Mouse (Mus musculus): ENCODE measurements around the gene Luc7l3. TPM values are rescaled to one million over a fixed set of nuclear protein-coding genes. Genes with fewer than 3 reads are reported as not detected.

The Luc7l3 gene
- polyA plus RNA-seq, 1 experiment from 2014 or later, result 123 TPM

- no peaks in the 10 kb centered on the region for H3K9me3 ChIP-seq (ENCODE audit: control insufficient read depth, low read length)
- ATAC-seq (ENCODE audit: insufficient number of reproducible peaks, low FRiP score, low TSS enrichment, low read depth) (no peak), DNase-seq (ENCODE audit: low spot score) (no peak)
- no peak overlapping the region for H3K4me3 ChIP-seq (ENCODE audit: low read depth, low read length)
- no peaks in the 10 kb centered on the region for H3K27me3 ChIP-seq (ENCODE audit: control insufficient read depth, insufficient read depth, low read length)
- no peak overlapping the region for H3K9ac ChIP-seq (ENCODE audit: low read length)
- no peak overlapping the region for H3K27ac ChIP-seq (replicated peaks; ENCODE audit: low read depth, low read length)
- 90% methylated on average over 6 of the region's 6 CpGs for WGBS
- no peaks in the 10 kb centered on the region; the same call in 1 of the 2 replicates for H3K4me1 ChIP-seq (ENCODE audit: control insufficient read depth, insufficient read depth, low read length)
- H3K36me3 ChIP-seq (ENCODE audit: control insufficient read depth, insufficient read depth, low read length), result peaks cover 6% of the 10 kb centered on the region
- H3K4me2 ChIP-seq (ENCODE audit: low read depth, severe bottlenecking), result no peak overlapping the region
Measured at GRCm38 (mm10) chr11:94332726-94333125, 10.9 kb upstream of the Luc7l3 start.

GRCm38 (mm10) chr11:94330211-94330610, 8.4 kb upstream of the Luc7l3 start:
- Histone ChIP-seq H3K36me3 (ENCODE audit: control insufficient read depth, insufficient read depth, low read length) (peaks cover 4% of the 10 kb centered on the region), H3K27ac (replicated peaks; ENCODE audit: low read depth, low read length) (no peak overlapping the region), H3K4me2 (ENCODE audit: low read depth, severe bottlenecking) (no peak overlapping the region), H3K9ac (ENCODE audit: low read length) (no peak overlapping the region), H3K4me1 (ENCODE audit: control insufficient read depth, insufficient read depth, low read length) (peaks cover 4% of the 10 kb centered on the region; the same call in 1 of the 2 replicates), H3K27me3 (ENCODE audit: control insufficient read depth, insufficient read depth, low read length) (no peaks in the 10 kb centered on the region), H3K4me3 (ENCODE audit: low read depth, low read length) (no peak overlapping the region), H3K9me3 (ENCODE audit: control insufficient read depth, low read length) (no peaks in the 10 kb centered on the region)
- ATAC-seq (ENCODE audit: insufficient number of reproducible peaks, low FRiP score, low TSS enrichment, low read depth) (no peak), DNase-seq (ENCODE audit: low spot score) (no peak)
- 93% methylated on average over 3 of the region's 3 CpGs for WGBS

GRCm38 (mm10) chr11:94329270-94329891, 7.6 kb upstream of the Luc7l3 start:
- Histone ChIP-seq H3K4me1 (ENCODE audit: control insufficient read depth, insufficient read depth, low read length) (peaks cover 4% of the 10 kb centered on the region; the same call in 1 of the 2 replicates), H3K4me2 (ENCODE audit: low read depth, severe bottlenecking) (no peak overlapping the region), H3K36me3 (ENCODE audit: control insufficient read depth, insufficient read depth, low read length) (peaks cover under 1% of the 10 kb centered on the region), H3K9me3 (ENCODE audit: control insufficient read depth, low read length) (no peaks in the 10 kb centered on the region), H3K27me3 (ENCODE audit: control insufficient read depth, insufficient read depth, low read length) (no peaks in the 10 kb centered on the region), H3K27ac (replicated peaks; ENCODE audit: low read depth, low read length) (no peak overlapping the region), H3K4me3 (ENCODE audit: low read depth, low read length) (no peak overlapping the region), H3K9ac (ENCODE audit: low read length) (no peak overlapping the region)
- ATAC-seq (ENCODE audit: insufficient number of reproducible peaks, low FRiP score, low TSS enrichment, low read depth), result no peak
- peak; percentile 67 for DNase-seq (ENCODE audit: low spot score)
- 67% methylated on average over 4 of the region's 4 CpGs for WGBS

- no peaks in the 10 kb centered on the region; the same call in 1 of the 2 replicates for H3K36me3 ChIP-seq (ENCODE audit: control insufficient read depth, insufficient read depth, low read length)
- peak overlapping the region; percentile 58 for H3K4me2 ChIP-seq (ENCODE audit: low read depth, severe bottlenecking)
- H3K4me1 ChIP-seq (ENCODE audit: control insufficient read depth, insufficient read depth, low read length), result peaks cover 4% of the 10 kb centered on the region; the same call in 1 of the 2 replicates
- ATAC-seq (ENCODE audit: insufficient number of reproducible peaks, low FRiP score, low TSS enrichment, low read depth), result no peak
- peak overlapping the region; percentile 97 for H3K27ac ChIP-seq (replicated peaks; ENCODE audit: low read depth, low read length)
- no peak for DNase-seq (ENCODE audit: low spot score)
- WGBS, result under 1% methylated on average over 10 of the region's 10 CpGs
- H3K27me3 ChIP-seq (ENCODE audit: control insufficient read depth, insufficient read depth, low read length), result no peaks in the 10 kb centered on the region
- H3K9ac ChIP-seq (ENCODE audit: low read length), result peak overlapping the region; percentile 96
- H3K9me3 ChIP-seq (ENCODE audit: control insufficient read depth, low read length), result no peaks in the 10 kb centered on the region
- H3K4me3 ChIP-seq (ENCODE audit: low read depth, low read length), result peak overlapping the region; percentile 64
Measured at GRCm38 (mm10) chr11:94328644-94329025, 6.8 kb upstream of the Luc7l3 start.

- peak within 1 kb of the TSS; percentile 97 for H3K27ac ChIP-seq (replicated peaks; ENCODE audit: low read depth, low read length)
- H3K9me3 ChIP-seq (ENCODE audit: control insufficient read depth, low read length), result no peaks in the 10 kb centered on the region
- H3K4me2 ChIP-seq (ENCODE audit: low read depth, severe bottlenecking), result peak within 1 kb of the TSS; percentile 58
- H3K27me3 ChIP-seq (ENCODE audit: control insufficient read depth, insufficient read depth, low read length), result no peaks in the 10 kb centered on the region
- ATAC-seq (ENCODE audit: insufficient number of reproducible peaks, low FRiP score, low TSS enrichment, low read depth), result peak; percentile 87
- H3K4me1 ChIP-seq (ENCODE audit: control insufficient read depth, insufficient read depth, low read length), result peaks cover 4% of the 10 kb centered on the region; the same call in 1 of the 2 replicates
- peak within 1 kb of the TSS; percentile 96 for H3K9ac ChIP-seq (ENCODE audit: low read length)
- DNase-seq (ENCODE audit: low spot score), result peak; percentile 94
- H3K36me3 ChIP-seq (ENCODE audit: control insufficient read depth, insufficient read depth, low read length), result no peaks in the 10 kb centered on the region; the same call in 1 of the 2 replicates
- WGBS, result under 1% methylated on average over 76 of the region's 78 CpGs
- H3K4me3 ChIP-seq (ENCODE audit: low read depth, low read length), result peak within 1 kb of the TSS; percentile 64
Measured at GRCm38 (mm10) chr11:94327693-94328643, 6.2 kb upstream of the Luc7l3 start, which contains the start of gene Ankrd40. Gene Ankrd40, plus strand, starts transcription at chr11:94328001.

- Histone ChIP-seq H3K27me3 (ENCODE audit: control insufficient read depth, insufficient read depth, low read length) (no peaks in the 10 kb centered on the region), H3K36me3 (ENCODE audit: control insufficient read depth, insufficient read depth, low read length) (no peaks in the 10 kb centered on the region; the same call in 1 of the 2 replicates), H3K4me3 (ENCODE audit: low read depth, low read length) (peak overlapping the region; percentile 64; the same call in 1 of the 2 replicates), H3K4me1 (ENCODE audit: control insufficient read depth, insufficient read depth, low read length) (peaks cover 4% of the 10 kb centered on the region; the same call in 1 of the 2 replicates), H3K9ac (ENCODE audit: low read length) (peak overlapping the region; percentile 37; the same call in 1 of the 2 replicates), H3K4me2 (ENCODE audit: low read depth, severe bottlenecking) (peak overlapping the region; percentile 58), H3K9me3 (ENCODE audit: control insufficient read depth, low read length) (no peaks in the 10 kb centered on the region), H3K27ac (replicated peaks; ENCODE audit: low read depth, low read length) (0 out of 2 replicates have a peak overlapping the region, but pooled peaks have one; percentile 14)
- DNase-seq (ENCODE audit: low spot score) (no peak), ATAC-seq (ENCODE audit: insufficient number of reproducible peaks, low FRiP score, low TSS enrichment, low read depth) (no peak)
- 9% methylated on average over 10 of the region's 10 CpGs for WGBS
Measured at GRCm38 (mm10) chr11:94326961-94327411, 5.2 kb upstream of the Luc7l3 start.

- peaks cover 9% of the 10 kb centered on the region; the same call in 1 of the 2 replicates for H3K4me1 ChIP-seq (ENCODE audit: control insufficient read depth, insufficient read depth, low read length)
- H3K4me2 ChIP-seq (ENCODE audit: low read depth, severe bottlenecking), result no peak overlapping the region
- no peak for DNase-seq (ENCODE audit: low spot score)
- no peaks in the 10 kb centered on the region for H3K9me3 ChIP-seq (ENCODE audit: control insufficient read depth, low read length)
- no peak overlapping the region for H3K4me3 ChIP-seq (ENCODE audit: low read depth, low read length)
- WGBS, result 87% methylated on average over 5 of the region's 5 CpGs
- no peak for ATAC-seq (ENCODE audit: insufficient number of reproducible peaks, low FRiP score, low TSS enrichment, low read depth)
- no peaks in the 10 kb centered on the region for H3K36me3 ChIP-seq (ENCODE audit: control insufficient read depth, insufficient read depth, low read length)
- H3K27ac ChIP-seq (replicated peaks; ENCODE audit: low read depth, low read length), result no peak overlapping the region
- no peaks in the 10 kb centered on the region for H3K27me3 ChIP-seq (ENCODE audit: control insufficient read depth, insufficient read depth, low read length)
- no peak overlapping the region for H3K9ac ChIP-seq (ENCODE audit: low read length)
Measured at GRCm38 (mm10) chr11:94324618-94325017, 2.8 kb upstream of the Luc7l3 start.

- peaks cover 3% of the 10 kb centered on the region; the same call in 1 of the 2 replicates for H3K36me3 ChIP-seq (ENCODE audit: control insufficient read depth, insufficient read depth, low read length)
- DNase-seq (ENCODE audit: low spot score) (no peak), ATAC-seq (ENCODE audit: insufficient number of reproducible peaks, low FRiP score, low TSS enrichment, low read depth) (no peak)
- H3K27me3 ChIP-seq (ENCODE audit: control insufficient read depth, insufficient read depth, low read length), result no peaks in the 10 kb centered on the region
- H3K4me1 ChIP-seq (ENCODE audit: control insufficient read depth, insufficient read depth, low read length), result peaks cover 9% of the 10 kb centered on the region; the same call in 1 of the 2 replicates
- no peak overlapping the region for H3K4me2 ChIP-seq (ENCODE audit: low read depth, severe bottlenecking)
- no peak overlapping the region for H3K27ac ChIP-seq (replicated peaks; ENCODE audit: low read depth, low read length)
- WGBS, result 88% methylated on average over 5 of the region's 5 CpGs
- no peak overlapping the region for H3K9ac ChIP-seq (ENCODE audit: low read length)
- H3K9me3 ChIP-seq (ENCODE audit: control insufficient read depth, low read length), result no peaks in the 10 kb centered on the region
- no peak overlapping the region for H3K4me3 ChIP-seq (ENCODE audit: low read depth, low read length)
Measured at GRCm38 (mm10) chr11:94323271-94323925, 1.6 kb upstream of the Luc7l3 start.
